Mouse (Mus musculus) liver, embryonic 13.5 days (tissue): ENCODE measurements around the gene Copz1. TPM values are rescaled to one million over a fixed set of nuclear protein-coding genes. Genes with fewer than 3 reads are reported as not detected.
A peak's percentile ranks its signal among the peaks of the same experiment; 100 is the strongest.
"Not testable (repeated sequence)": the region's sequence is repeated elsewhere in the genome, so short reads cannot be mapped to it uniquely, and the experiment has no call there.

ENCODE experiments used
- ATAC-seq: fragments of 200-750 bp; cut with Nextera tagmentation; 2 replicates; pipeline ENCODE4 v1.8.0; 2017; ENCODE audit warnings: low read depth, mild to moderate bottlenecking, moderate number of reproducible peaks, moderate library complexity
- DNase-seq: peaks from one replicate; pipeline ENCODE4 v3.0.0; 2022
- H3K27ac ChIP-seq: fragments of 300-500 bp; sonication (generic); 2 replicates; pipeline ENCODE4 v1.5.1; 2015; ENCODE audit warnings: moderate library complexity, mild to moderate bottlenecking, inconsistent platforms
- H3K27me3 ChIP-seq: fragments of 300-500 bp; sonication (generic); 2 replicates; pipeline ENCODE4 v1.6.1; 2015; ENCODE audit warnings: mild to moderate bottlenecking, inconsistent platforms
- H3K36me3 ChIP-seq: fragments of 300-500 bp; sonication (generic); 2 replicates; pipeline ENCODE4 v1.6.1; 2015; ENCODE audit warnings: mild to moderate bottlenecking, inconsistent platforms
- H3K4me1 ChIP-seq: fragments of 300-500 bp; sonication (generic); replicated peaks from 2 replicates; pipeline ENCODE4 v1.6.1; 2015; ENCODE audit warnings: inconsistent platforms
- H3K4me2 ChIP-seq: fragments of 300-500 bp; sonication (generic); 2 replicates; pipeline ENCODE4 v1.6.1; 2015; ENCODE audit warnings: inconsistent platforms, mild to moderate bottlenecking, moderate library complexity
- H3K4me3 ChIP-seq: fragments of 300-500 bp; sonication (generic); replicated peaks from 2 replicates; pipeline ENCODE4 v1.5.1; 2015; ENCODE audit warnings: mild to moderate bottlenecking, inconsistent platforms
- H3K9ac ChIP-seq: fragments of 300-500 bp; sonication (generic); 2 replicates; pipeline ENCODE4 v1.6.1; 2015; ENCODE audit warnings: mild to moderate bottlenecking, inconsistent platforms
- H3K9me3 ChIP-seq: fragments of 300-500 bp; sonication (generic); replicated peaks from 2 replicates; pipeline ENCODE4 v1.6.1; 2016; ENCODE audit warnings: inconsistent platforms
- WGBS: fragments of 180-500 bp; shearing (Covaris S2); methylation state at CpG from one replicate; pipeline ENCODE4 v1.1.7; 2015; ENCODE audit not compliant: insufficient replicate concordance; 5-methylcytosine and 5-hydroxymethylcytosine counted together
- polyA plus RNA-seq: library from polyadenylated mRNA; unstranded; fragments of >200 nt; fragmentation: Nextera tagmentation; extraction: Ambion mirVana; gene quantifications from 2 replicates; pipeline ENCODE4 v1.2.1, GENCODE M21; 2015

Copz1 gene
- polyA plus RNA-seq, 1 experiment from 2014 or later: 213 TPM

- Histone ChIP-seq H3K4me3 (peak overlapping the region; percentile 75), H3K9me3 (no peaks in the 10 kb centered on the region), H3K9ac (peak overlapping the region; percentile 97), H3K27me3 (no peaks in the 10 kb centered on the region), H3K4me1 (peaks cover 83% of the 10 kb centered on the region), H3K36me3 (peaks cover 43% of the 10 kb centered on the region), H3K27ac (peak overlapping the region; percentile 99), H3K4me2 (peak overlapping the region; percentile 83)
- WGBS: 55% methylated on average over 1 of the region's 1 CpGs
- no peak for ATAC-seq
- DNase-seq: no peak
Measured at GRCm38 (mm10) chr15:103253352-103253751, 19.2 kb upstream of the Copz1 start.

DNA sequence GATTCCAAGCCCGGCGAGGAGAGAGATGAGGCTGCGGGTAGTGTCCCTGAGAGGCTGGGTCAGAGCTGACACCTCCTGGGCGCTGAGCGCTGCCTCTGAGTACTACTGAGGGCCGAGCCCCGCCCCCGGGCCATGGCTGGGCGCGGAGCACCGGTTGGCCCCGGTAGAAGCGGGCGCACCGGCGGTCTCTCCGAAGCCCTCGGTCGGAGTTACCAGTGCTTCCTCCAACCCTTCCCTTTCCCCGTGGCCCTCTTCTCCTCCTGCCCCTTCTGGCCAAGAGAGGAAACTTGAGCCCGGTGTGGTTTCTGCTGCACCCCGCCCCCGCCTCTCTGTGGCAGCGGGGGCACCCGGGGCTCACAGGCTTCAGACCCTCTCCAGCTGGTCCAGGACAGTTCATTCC, 17.3 kb upstream of the Copz1 start:
- peak overlapping the region; percentile 75 for H3K4me3 ChIP-seq
- ATAC-seq (peak; percentile 45), DNase-seq (peak; percentile 79)
- H3K4me2 ChIP-seq: peak overlapping the region; percentile 83
- no peaks in the 10 kb centered on the region for H3K27me3 ChIP-seq
- peak overlapping the region; percentile 99 for H3K27ac ChIP-seq
- peaks cover 82% of the 10 kb centered on the region for H3K4me1 ChIP-seq
- H3K9ac ChIP-seq: peak overlapping the region; percentile 97
- WGBS: under 1% methylated on average over 25 of the region's 25 CpGs
- H3K36me3 ChIP-seq: peaks cover 27% of the 10 kb centered on the region
- H3K9me3 ChIP-seq: no peaks in the 10 kb centered on the region

GRCm38 (mm10) chr15:103256210-103256986, 16.1 kb upstream of the Copz1 start:
- ATAC-seq (no peak), DNase-seq (no peak)
- Histone ChIP-seq H3K27me3 (no peaks in the 10 kb centered on the region), H3K9me3 (no peaks in the 10 kb centered on the region), H3K27ac (peak overlapping the region; percentile 99), H3K4me1 (peaks cover 77% of the 10 kb centered on the region), H3K4me3 (peak overlapping the region; percentile 75), H3K9ac (peak overlapping the region; percentile 97), H3K4me2 (peak overlapping the region; percentile 83), H3K36me3 (peaks cover 15% of the 10 kb centered on the region)
- 60% methylated on average over 6 of the region's 6 CpGs for WGBS

GRCm38 (mm10) chr15:103257790-103258728, 14.5 kb upstream of the Copz1 start, which contains the start of gene Nfe2:
Nfe2 (minus strand) TSS chr15:103258403.
- peaks cover 69% of the 10 kb centered on the region for H3K4me1 ChIP-seq
- ATAC-seq (peak; percentile 95), DNase-seq (peak; percentile 99)
- peaks cover 6% of the 10 kb centered on the region for H3K36me3 ChIP-seq
- peak within 1 kb of the TSS; percentile 97 for H3K9ac ChIP-seq
- H3K27me3 ChIP-seq: no peaks in the 10 kb centered on the region
- H3K27ac ChIP-seq: peak within 1 kb of the TSS; percentile 99
- H3K9me3 ChIP-seq: no peaks in the 10 kb centered on the region
- under 1% methylated on average over 15 of the region's 15 CpGs for WGBS
- H3K4me2 ChIP-seq: peak within 1 kb of the TSS; percentile 83
- H3K4me3 ChIP-seq: peak within 1 kb of the TSS; percentile 75

DNA sequence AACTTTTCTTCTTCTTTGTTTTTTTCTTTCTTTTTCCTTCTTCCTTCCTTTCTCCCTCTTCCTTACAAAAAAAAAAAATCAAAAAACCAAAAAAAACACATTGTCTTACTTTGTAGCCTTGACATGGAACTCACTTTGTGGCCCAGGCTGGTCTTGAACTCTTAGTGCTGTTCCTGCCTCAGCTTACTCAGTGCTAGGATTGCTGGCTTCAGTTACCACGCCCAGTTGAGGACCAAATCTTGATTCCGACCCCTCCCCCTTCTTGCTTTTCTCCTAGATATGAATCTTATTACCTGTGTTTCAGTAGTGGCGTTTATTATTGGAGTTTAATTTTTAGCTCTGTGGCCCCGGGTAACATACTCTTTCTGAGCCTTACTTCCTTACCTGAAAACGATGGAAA, 13.4 kb upstream of the Copz1 start:
- H3K4me2 ChIP-seq: peak overlapping the region; percentile 83
- peak overlapping the region; percentile 75; the same call in 1 of the 2 replicates for H3K4me3 ChIP-seq
- H3K27ac ChIP-seq: peak overlapping the region; percentile 99
- DNase-seq (no peak), ATAC-seq (no peak)
- peaks cover 76% of the 10 kb centered on the region for H3K4me1 ChIP-seq
- no peaks in the 10 kb centered on the region for H3K9me3 ChIP-seq
- no peaks in the 10 kb centered on the region for H3K27me3 ChIP-seq
- H3K36me3 ChIP-seq: no peaks in the 10 kb centered on the region
- H3K9ac ChIP-seq: peak overlapping the region; percentile 71
- WGBS: 30% methylated on average over 5 of the region's 5 CpGs

DNA sequence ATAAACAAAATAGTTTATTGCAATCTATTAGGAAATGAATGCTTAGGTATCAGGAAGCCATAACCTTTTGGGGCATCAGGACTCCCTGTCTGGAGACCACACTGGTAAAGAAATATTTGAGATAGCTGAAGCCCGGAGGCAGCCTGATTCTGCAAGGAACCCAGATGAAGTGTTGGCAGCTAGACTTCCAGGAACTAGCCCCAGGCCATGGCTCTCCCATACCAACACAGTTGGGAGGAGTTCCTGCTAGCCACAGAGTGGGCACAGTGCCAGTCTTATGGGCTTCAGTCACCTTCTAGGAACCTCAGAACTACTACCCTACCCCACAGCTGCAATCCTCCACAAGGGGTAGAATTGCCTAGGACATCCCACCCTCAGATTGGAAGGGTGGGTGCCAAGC, 12.5 kb upstream of the Copz1 start:
- peak overlapping the region; percentile 71 for H3K9ac ChIP-seq
- H3K36me3 ChIP-seq: no peaks in the 10 kb centered on the region
- H3K4me2 ChIP-seq: peak overlapping the region; percentile 7; the same call in 1 of the 2 replicates
- H3K27ac ChIP-seq: peak overlapping the region; percentile 99
- ATAC-seq: no peak
- H3K4me3 ChIP-seq: no peak overlapping the region
- no peaks in the 10 kb centered on the region for H3K9me3 ChIP-seq
- no peak for DNase-seq
- peaks cover 79% of the 10 kb centered on the region for H3K4me1 ChIP-seq
- WGBS: 5% methylated on average over 1 of the region's 1 CpGs
- H3K27me3 ChIP-seq: no peaks in the 10 kb centered on the region

- Histone ChIP-seq H3K4me2 (no peak overlapping the region), H3K27ac (peak overlapping the region; percentile 40), H3K9me3 (no peaks in the 10 kb centered on the region), H3K36me3 (no peaks in the 10 kb centered on the region), H3K4me1 (peaks cover 72% of the 10 kb centered on the region), H3K27me3 (no peaks in the 10 kb centered on the region), H3K9ac (0 out of 2 replicates have a peak overlapping the region, but pooled peaks have one; percentile 23), H3K4me3 (no peak overlapping the region)
- 62% methylated on average over 2 of the region's 2 CpGs for WGBS
- ATAC-seq (peak; percentile 71), DNase-seq (no peak)
Measured at GRCm38 (mm10) chr15:103264794-103265193, 7.7 kb upstream of the Copz1 start.

DNA sequence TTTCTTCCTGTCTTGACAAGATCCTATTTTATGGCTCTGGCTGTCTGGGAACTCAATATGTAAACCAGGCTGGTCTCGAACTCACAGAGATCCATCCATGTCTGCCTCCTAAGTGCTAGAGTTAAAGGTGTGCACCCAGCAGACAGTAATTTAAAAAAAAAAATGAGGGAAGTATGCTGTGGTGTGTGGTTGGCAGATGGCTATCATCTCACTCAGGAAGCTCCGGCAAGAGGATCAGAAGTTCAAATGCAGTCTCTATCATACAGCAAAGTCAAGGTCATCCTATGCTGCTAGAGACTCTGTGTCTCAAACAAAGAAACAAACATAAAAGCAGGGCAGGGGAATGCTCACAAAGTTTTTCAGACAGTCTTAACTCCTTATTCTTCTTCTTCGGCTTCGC, 3.6 kb upstream of the Copz1 start:
- H3K4me1 ChIP-seq: peaks cover 64% of the 10 kb centered on the region
- H3K36me3 ChIP-seq: no peaks in the 10 kb centered on the region
- H3K27me3 ChIP-seq: no peaks in the 10 kb centered on the region
- H3K4me2 ChIP-seq: no peak overlapping the region
- ATAC-seq: no peak
- H3K4me3 ChIP-seq: no peak overlapping the region
- H3K9ac ChIP-seq: peak overlapping the region; percentile 43; the same call in 1 of the 2 replicates
- H3K27ac ChIP-seq: peak overlapping the region; percentile 69
- DNase-seq: no peak
- WGBS: 44% methylated on average over 4 of the region's 4 CpGs
- H3K9me3 ChIP-seq: no peaks in the 10 kb centered on the region

DNA sequence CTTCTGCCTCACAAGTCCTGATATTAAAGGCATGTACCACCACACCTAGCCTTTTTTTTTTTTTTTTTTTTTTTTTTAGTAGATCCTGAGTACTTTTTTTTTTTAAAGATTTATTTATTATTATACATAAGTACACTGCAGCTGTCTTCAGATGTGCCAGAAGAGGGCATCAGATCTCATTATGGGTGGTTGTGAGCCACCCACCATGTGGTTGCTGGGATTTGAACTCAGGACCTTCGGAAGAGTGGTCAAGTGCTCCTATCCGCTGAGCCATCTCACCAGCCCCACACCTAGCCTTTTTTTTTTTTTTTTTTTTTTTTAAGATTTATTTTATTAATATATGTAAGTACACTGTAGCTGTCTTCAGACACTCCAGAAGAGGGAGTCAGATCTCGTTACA, 3.4 kb downstream of the Copz1 start:
- H3K9me3 ChIP-seq, H3K27ac ChIP-seq, H3K4me2 ChIP-seq, H3K4me3 ChIP-seq, ATAC-seq, H3K9ac ChIP-seq, H3K27me3 ChIP-seq, DNase-seq: not testable (repeated sequence)
- WGBS: 90% methylated on average over 3 of the region's 3 CpGs
- Histone ChIP-seq H3K4me1 (peaks cover 72% of the 10 kb centered on the region), H3K36me3 (peaks cover 31% of the 10 kb centered on the region)

GRCm38 (mm10) chr15:103277949-103278348, 5.4 kb downstream of the Copz1 start:
- Histone ChIP-seq H3K9me3 (no peaks in the 10 kb centered on the region), H3K4me2 (no peak overlapping the region), H3K4me3 (no peak overlapping the region), H3K4me1 (peaks cover 74% of the 10 kb centered on the region), H3K36me3 (peaks cover 33% of the 10 kb centered on the region), H3K27ac (peak overlapping the region; percentile 72), H3K27me3 (no peaks in the 10 kb centered on the region), H3K9ac (peak overlapping the region; percentile 17; the same call in 1 of the 2 replicates)
- 70% methylated on average over 7 of the region's 7 CpGs for WGBS
- DNase-seq: no peak
- ATAC-seq: no peak

- no peaks in the 10 kb centered on the region for H3K27me3 ChIP-seq
- peaks cover 43% of the 10 kb centered on the region for H3K36me3 ChIP-seq
- DNase-seq (peak; percentile 29), ATAC-seq (no peak)
- H3K4me2 ChIP-seq: peak overlapping the region; percentile 27; the same call in 1 of the 2 replicates
- H3K9me3 ChIP-seq: no peaks in the 10 kb centered on the region
- no peak overlapping the region for H3K4me3 ChIP-seq
- H3K4me1 ChIP-seq: peaks cover 66% of the 10 kb centered on the region
- peak overlapping the region; percentile 56 for H3K9ac ChIP-seq
- peak overlapping the region; percentile 81 for H3K27ac ChIP-seq
- WGBS: 46% methylated on average over 3 of the region's 3 CpGs
Measured at GRCm38 (mm10) chr15:103279750-103280149, 7.2 kb downstream of the Copz1 start.
